Mouse (Mus musculus) midbrain, embryonic 14.5 days (tissue): ENCODE results near the gene Zfp664. TPM values are rescaled to one million over a fixed set of nuclear protein-coding genes. Genes with fewer than 3 reads are reported as not detected.

Experiments used
- ATAC-seq: fragments of 200-750 bp; cut with Nextera tagmentation; 2 replicates; pipeline ENCODE4 v1.8.0; 2017; ENCODE audit warnings: moderate number of reproducible peaks, moderate library complexity; ENCODE audit not compliant: low FRiP score, low TSS enrichment
- DNase-seq: peaks from one replicate; pipeline ENCODE4 v3.0.0-alpha.2; 2015
- H3K27ac ChIP-seq: fragments of 300-500 bp; sonication (generic); replicated peaks from 2 replicates; pipeline ENCODE4 v1.5.1; 2014; ENCODE audit warnings: mild to moderate bottlenecking, low read depth, low read length, moderate library complexity
- H3K27me3 ChIP-seq: fragments of 300-500 bp; sonication (generic); 2 replicates; pipeline ENCODE4 v1.6.1; 2014; ENCODE audit warnings: low read length, control low read depth, mixed read lengths; ENCODE audit not compliant: control insufficient read depth, insufficient read depth
- H3K36me3 ChIP-seq: fragments of 300-500 bp; sonication (generic); 2 replicates; pipeline ENCODE4 v1.6.1; 2014; ENCODE audit warnings: low read length, control low read depth; ENCODE audit not compliant: control insufficient read depth, insufficient read depth
- H3K4me1 ChIP-seq: fragments of 300-500 bp; sonication (generic); 2 replicates; pipeline ENCODE4 v1.6.1; 2014; ENCODE audit warnings: mild to moderate bottlenecking, antibody characterized with exemption, low read length, control low read depth; ENCODE audit not compliant: control insufficient read depth, insufficient read depth
- H3K4me2 ChIP-seq: fragments of 300-500 bp; sonication (generic); 2 replicates; pipeline ENCODE4 v1.6.1; 2014; ENCODE audit warnings: mild to moderate bottlenecking, low read length, moderate library complexity
- H3K4me3 ChIP-seq: fragments of 300-500 bp; sonication (generic); replicated peaks from 2 replicates; pipeline ENCODE4 v1.5.1; 2014; ENCODE audit warnings: low read depth, low read length
- H3K9ac ChIP-seq: fragments of 300-500 bp; sonication (generic); replicated peaks from 2 replicates; pipeline ENCODE4 v1.6.1; 2014; ENCODE audit warnings: mild to moderate bottlenecking, low read length, moderate library complexity
- H3K9me3 ChIP-seq: fragments of 300-500 bp; sonication (generic); 2 replicates; pipeline ENCODE4 v1.6.1; 2016; ENCODE audit warnings: low read length, control low read depth, mixed read lengths; ENCODE audit not compliant: control insufficient read depth
- WGBS: fragments of 180-500 bp; shearing (Covaris S2); extraction: QIAGEN DNeasy Blood & Tissue Kit; methylation state at CpG from one replicate; pipeline ENCODE4 v1.1.7; 2014; 5-methylcytosine and 5-hydroxymethylcytosine counted together
- polyA plus RNA-seq: library from polyadenylated mRNA; unstranded; fragments of >200 nt; fragmentation: Nextera tagmentation; extraction: Ambion mirVana; gene quantifications from 2 replicates; pipeline ENCODE4 v1.2.1, GENCODE M21; 2014

Zfp664 gene
- polyA plus RNA-seq, 1 experiment from 2014 or later, result 107 TPM

DNA sequence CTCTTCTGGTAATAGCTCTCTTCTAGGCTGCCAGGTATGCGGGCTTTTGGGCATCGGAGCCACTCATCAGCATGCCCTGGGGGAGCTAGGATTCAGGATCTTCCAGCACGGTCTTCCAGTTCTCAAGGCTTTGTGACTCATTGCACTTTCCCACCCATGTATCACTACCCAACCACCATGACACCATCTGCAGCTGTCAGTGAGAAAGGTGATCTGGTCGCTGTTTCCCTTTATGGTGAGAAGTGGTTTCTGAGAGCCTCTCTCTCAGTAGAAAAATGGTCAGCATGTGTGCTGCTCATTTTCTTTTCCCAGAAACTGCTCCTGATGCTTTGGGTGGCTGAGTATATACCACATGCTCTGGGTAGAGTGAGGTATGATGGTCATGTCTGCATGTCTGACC lies 16.8 kb downstream of the Zfp664 start:
- H3K36me3 ChIP-seq, result peaks cover 43% of the 10 kb centered on the region
- H3K9ac ChIP-seq, result no peak overlapping the region
- 92% methylated on average over 4 of the region's 4 CpGs for WGBS
- no peaks in the 10 kb centered on the region for H3K4me1 ChIP-seq
- H3K27ac ChIP-seq, result no peak overlapping the region
- DNase-seq, result no peak
- no peaks in the 10 kb centered on the region for H3K9me3 ChIP-seq
- no peak for ATAC-seq
- H3K4me3 ChIP-seq, result no peak overlapping the region
- no peaks in the 10 kb centered on the region for H3K27me3 ChIP-seq
- no peak overlapping the region for H3K4me2 ChIP-seq

DNA sequence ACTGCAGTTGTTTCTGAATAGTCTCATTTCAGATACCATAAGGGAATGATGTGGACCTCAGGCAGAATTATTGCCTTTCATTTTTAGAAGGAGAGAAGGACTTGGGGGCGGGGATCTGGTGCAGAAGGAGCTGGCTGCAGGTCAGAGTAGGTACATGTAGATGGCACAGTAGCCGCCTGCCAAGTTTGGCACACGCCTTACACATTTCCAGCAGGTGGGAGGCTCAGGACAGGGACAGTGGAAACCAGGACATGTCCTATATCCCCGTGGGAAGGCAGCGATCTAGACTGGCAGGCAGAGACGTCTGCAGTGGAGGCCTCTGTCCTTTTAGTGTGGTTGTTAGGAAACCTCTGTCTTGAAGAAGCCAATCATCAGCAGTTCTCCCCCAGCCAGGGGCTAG lies 17.3 kb downstream of the Zfp664 start:
- no peaks in the 10 kb centered on the region for H3K27me3 ChIP-seq
- H3K36me3 ChIP-seq, result peaks cover 49% of the 10 kb centered on the region
- no peak overlapping the region for H3K9ac ChIP-seq
- ATAC-seq (no peak), DNase-seq (no peak)
- H3K4me1 ChIP-seq, result no peaks in the 10 kb centered on the region
- WGBS, result 87% methylated on average over 6 of the region's 6 CpGs
- no peak overlapping the region for H3K27ac ChIP-seq
- H3K4me3 ChIP-seq, result no peak overlapping the region
- H3K9me3 ChIP-seq, result no peaks in the 10 kb centered on the region
- H3K4me2 ChIP-seq, result no peak overlapping the region

DNA sequence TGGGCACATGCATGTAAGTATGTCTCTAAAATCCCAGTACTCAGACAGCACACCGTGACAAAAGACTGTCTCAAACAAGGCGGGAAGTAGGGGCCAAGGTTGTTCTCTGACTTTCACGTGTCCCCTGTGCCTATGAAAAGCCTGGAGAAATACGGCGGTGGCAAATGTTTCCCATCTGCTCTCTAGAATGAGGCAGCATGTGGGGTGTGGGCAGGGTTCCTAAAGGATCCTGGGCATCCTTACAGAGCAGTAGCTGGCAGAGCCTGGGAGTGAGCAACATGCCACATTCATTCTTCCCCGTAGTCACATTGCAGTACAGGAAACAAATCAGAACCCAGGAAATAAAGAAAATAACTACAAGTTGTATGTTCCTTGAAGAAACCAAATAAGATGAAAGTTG lies 21.4 kb downstream of the Zfp664 start:
- no peak overlapping the region for H3K9ac ChIP-seq
- WGBS, result 86% methylated on average over 6 of the region's 6 CpGs
- ATAC-seq, result no peak
- no peaks in the 10 kb centered on the region for H3K9me3 ChIP-seq
- no peak for DNase-seq
- no peak overlapping the region for H3K4me3 ChIP-seq
- no peaks in the 10 kb centered on the region for H3K4me1 ChIP-seq
- peaks cover 74% of the 10 kb centered on the region for H3K36me3 ChIP-seq
- H3K27ac ChIP-seq, result no peak overlapping the region
- no peak overlapping the region for H3K4me2 ChIP-seq
- no peaks in the 10 kb centered on the region for H3K27me3 ChIP-seq

DNA sequence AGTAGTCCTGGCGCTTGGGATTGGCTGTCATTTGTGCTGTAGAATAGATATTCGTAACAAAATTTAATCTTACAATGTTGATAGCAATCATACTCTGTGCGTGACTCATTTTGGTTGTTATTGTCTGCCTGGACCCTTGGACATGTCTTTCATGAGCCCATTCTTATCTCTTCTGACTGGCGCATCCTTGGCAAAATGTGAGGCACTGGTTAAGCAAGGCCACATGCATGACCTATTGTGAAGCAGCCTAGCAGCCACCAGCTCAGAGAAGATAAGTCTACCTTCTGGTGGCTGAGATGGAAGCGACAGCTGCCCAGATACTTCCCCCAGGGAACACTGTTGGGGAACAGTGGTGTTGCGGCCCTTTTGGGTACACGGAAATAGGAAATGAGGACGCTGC lies 26.2 kb downstream of the Zfp664 start:
- WGBS, result 95% methylated on average over 8 of the region's 8 CpGs
- peaks cover 50% of the 10 kb centered on the region for H3K36me3 ChIP-seq
- H3K4me1 ChIP-seq, result no peaks in the 10 kb centered on the region
- no peaks in the 10 kb centered on the region for H3K9me3 ChIP-seq
- H3K4me3 ChIP-seq, result no peak overlapping the region
- no peak for DNase-seq
- no peak overlapping the region for H3K27ac ChIP-seq
- H3K27me3 ChIP-seq, result no peaks in the 10 kb centered on the region
- H3K9ac ChIP-seq, result no peak overlapping the region
- H3K4me2 ChIP-seq, result no peak overlapping the region
- no peak for ATAC-seq

DNA sequence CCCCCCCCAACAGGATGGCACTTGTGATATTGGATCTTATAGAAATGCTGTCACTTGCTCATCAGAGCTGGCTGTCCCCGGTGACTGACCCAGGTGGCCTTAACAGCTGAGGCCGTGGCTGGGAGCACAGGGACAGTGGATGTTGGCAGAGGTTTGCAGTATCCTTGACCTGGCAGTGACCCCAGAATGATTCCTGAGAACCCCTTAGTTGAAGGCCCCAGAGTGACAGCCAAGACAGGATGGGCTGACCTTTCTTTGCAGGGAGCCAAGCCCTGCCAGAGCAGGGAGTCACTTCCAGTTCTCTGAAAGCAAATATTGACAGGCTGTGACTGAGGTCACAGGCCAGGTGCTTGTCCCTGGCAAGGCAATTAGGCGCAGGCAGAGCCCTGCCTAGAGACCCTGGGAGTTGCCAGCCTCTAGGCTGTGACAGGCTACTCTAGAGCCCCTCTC lies 29.5 kb downstream of the Zfp664 start:
- Histone ChIP-seq H3K27me3 (no peaks in the 10 kb centered on the region), H3K4me1 (no peaks in the 10 kb centered on the region), H3K27ac (no peak overlapping the region), H3K4me3 (no peak overlapping the region), H3K9ac (no peak overlapping the region), H3K4me2 (no peak overlapping the region), H3K9me3 (no peaks in the 10 kb centered on the region), H3K36me3 (peaks cover 17% of the 10 kb centered on the region)
- 60% methylated on average over 3 of the region's 3 CpGs for WGBS
- no peak for DNase-seq
- ATAC-seq, result no peak

DNA sequence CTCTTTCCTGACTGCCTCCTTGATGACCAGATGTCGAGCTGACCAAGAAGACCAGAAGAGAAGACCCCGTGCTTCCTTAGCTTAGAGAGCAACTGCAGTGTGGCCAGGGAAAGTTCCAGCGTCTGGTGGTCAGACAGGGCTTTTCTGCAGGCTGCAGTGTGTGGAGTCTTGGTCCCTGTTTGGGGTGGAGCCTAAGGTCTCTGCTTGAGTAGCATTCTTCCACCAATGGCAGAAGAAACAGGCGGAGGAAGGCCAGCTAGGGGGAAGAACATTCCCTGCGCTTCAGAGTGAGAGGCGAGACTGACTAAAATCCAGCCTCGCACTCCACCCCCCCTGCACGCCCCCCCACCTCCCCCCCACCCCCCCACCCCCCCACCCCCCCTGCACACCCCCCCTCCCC lies 33.6 kb downstream of the Zfp664 start:
- Histone ChIP-seq H3K4me1 (peaks cover 6% of the 10 kb centered on the region; the same call in 1 of the 2 replicates), H3K9ac (no peak overlapping the region), H3K4me2 (no peak overlapping the region), H3K36me3 (no peaks in the 10 kb centered on the region), H3K27ac (no peak overlapping the region), H3K27me3 (no peaks in the 10 kb centered on the region), H3K4me3 (no peak overlapping the region), H3K9me3 (no peaks in the 10 kb centered on the region)
- ATAC-seq (no peak), DNase-seq (no peak)
- WGBS, result 47% methylated on average over 8 of the region's 8 CpGs

DNA sequence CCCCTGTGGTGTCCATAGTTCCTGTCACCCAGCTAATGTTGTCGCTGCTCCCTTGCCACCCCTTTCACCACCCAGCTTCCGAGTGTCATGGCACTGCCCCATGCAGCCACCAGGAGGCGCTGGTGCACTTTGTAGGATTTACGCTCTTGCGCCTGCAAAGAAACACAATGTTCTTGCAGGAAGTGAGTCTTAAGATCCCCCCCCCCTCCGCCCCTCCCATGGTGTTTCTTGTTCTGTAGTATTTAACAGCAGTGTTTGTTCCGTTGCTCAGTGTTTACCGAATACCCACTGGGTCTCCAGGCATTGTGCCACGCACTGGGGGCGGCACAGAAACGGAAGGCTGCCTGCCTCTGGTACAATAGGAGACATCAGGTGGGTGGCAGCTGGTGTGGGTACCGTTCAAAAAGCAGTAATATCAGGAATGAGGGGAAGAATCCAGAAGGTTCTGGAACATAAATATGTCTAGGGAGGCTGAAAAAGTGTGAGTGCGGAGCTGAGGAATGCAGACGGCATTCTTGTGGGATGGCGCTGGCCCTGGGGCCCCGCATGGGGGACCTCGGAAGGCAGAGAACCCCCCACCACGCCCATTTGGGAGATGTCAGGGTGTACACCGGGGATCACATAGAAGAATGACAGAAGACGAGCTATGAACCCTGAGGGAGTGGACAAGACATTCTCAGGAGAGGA lies 37.6 kb downstream of the Zfp664 start:
- WGBS, result 34% methylated on average over 20 of the region's 20 CpGs
- Histone ChIP-seq H3K27ac (no peak overlapping the region), H3K4me1 (peaks cover 6% of the 10 kb centered on the region; the same call in 1 of the 2 replicates), H3K36me3 (no peaks in the 10 kb centered on the region), H3K27me3 (no peaks in the 10 kb centered on the region), H3K4me3 (no peak overlapping the region), H3K9ac (no peak overlapping the region; the same call in 1 of the 2 replicates), H3K9me3 (no peaks in the 10 kb centered on the region), H3K4me2 (peak overlapping the region; percentile 43)
- peak; percentile 34; the same call in 1 of the 2 replicates for ATAC-seq
- peak; percentile 92 for DNase-seq

DNA sequence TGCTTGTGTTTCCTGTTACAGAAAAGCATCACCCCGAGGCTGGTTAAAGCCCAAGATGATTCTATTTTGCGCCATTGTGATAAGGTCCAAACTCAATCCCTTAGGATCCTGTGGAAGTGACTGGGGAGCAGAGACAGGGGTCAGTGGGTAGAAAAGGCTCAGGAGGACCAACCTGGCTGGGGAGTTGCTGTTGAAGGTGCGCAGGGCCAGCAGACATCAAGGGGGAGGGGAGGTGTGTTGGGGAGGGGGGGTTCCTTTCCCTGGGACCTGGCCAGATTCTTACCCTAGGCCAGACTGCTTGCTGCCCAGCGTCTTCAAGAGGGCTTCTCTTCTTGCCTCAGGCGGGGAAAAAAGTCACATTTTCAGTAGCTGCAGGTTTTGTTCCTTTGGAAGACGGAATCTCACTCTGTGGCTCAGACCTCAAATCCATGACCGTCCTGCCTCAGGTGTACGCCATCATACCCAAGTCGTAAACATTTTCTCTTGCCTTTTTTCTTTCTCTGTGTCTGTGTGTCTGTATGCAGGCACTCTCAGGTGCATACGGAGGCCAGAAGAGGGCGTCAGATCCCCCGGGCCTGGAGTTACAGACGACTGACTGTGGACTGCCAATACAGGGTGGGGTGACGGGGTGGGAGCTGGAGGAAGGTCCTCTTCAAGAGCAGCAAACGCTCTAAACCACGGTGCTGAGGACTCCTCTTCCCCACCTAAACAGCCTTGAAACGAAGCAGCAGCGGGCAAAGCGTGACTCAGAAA lies 38.4 kb downstream of the Zfp664 start:
- ATAC-seq (no peak), DNase-seq (no peak)
- Histone ChIP-seq H3K9me3 (no peaks in the 10 kb centered on the region), H3K36me3 (no peaks in the 10 kb centered on the region), H3K9ac (no peak overlapping the region), H3K4me3 (no peak overlapping the region), H3K4me1 (peaks cover 6% of the 10 kb centered on the region; the same call in 1 of the 2 replicates), H3K4me2 (no peak overlapping the region), H3K27me3 (no peaks in the 10 kb centered on the region), H3K27ac (no peak overlapping the region)
- 73% methylated on average over 19 of the region's 19 CpGs for WGBS

DNA sequence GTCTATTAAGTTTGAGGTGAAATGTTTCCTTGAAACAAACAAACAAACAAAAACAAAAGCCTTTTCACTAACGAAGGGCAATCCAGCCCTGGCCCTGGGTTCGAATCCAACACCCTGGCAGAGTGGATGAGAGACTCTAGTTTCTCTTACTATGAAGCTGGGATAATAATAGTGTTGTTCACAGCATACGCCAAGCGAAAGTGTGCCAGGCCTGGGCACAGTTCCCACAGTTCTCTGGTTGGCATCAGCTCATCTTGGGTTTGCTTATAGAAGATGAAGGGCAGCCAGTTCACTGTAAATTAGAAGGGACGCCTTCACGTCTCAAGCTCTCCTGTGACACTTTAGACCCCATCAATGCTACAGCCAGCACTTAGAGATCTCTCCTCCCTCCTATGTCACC lies 39.2 kb downstream of the Zfp664 start:
- Histone ChIP-seq H3K4me2 (no peak overlapping the region), H3K27me3 (no peaks in the 10 kb centered on the region), H3K27ac (0 out of 2 replicates have a peak overlapping the region, but pooled peaks have one; percentile 5), H3K36me3 (no peaks in the 10 kb centered on the region), H3K4me3 (no peak overlapping the region), H3K9ac (no peak overlapping the region), H3K4me1 (peaks cover 6% of the 10 kb centered on the region; the same call in 1 of the 2 replicates), H3K9me3 (no peaks in the 10 kb centered on the region)
- ATAC-seq, result no peak
- whole genome bisulfite sequencing, result 85% methylated on average over 6 of the region's 6 CpGs
- DNase-seq, result no peak
